In the genomic region with DNA sequence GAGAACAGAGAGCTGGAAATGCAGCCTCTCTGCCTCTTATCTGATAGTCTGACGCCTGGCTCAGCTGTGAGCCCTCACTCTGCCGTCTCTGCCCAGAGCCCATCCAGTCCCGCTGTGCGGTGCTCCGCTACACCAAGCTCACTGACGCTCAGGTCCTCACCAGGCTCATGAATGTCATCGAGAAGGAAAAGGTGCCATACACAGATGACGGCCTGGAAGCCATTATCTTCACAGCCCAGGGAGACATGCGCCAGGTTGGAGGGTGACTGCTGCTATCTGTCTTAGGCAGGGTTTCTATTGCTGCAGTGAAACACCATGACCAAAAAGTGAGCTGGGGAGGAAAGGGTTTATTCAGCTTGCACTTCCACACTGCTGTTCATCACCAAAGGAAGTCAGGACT, we compare ENCODE assay signal across 28 mouse cellular contexts. TPM values are rescaled to one million over a fixed set of nuclear protein-coding genes. Genes with fewer than 3 reads are reported as not detected.
DNase-seq lines count a peak whose midpoint lies in the region; ATAC-seq lines count a peak whose summit lies in the region.
"Had no signal": no experiment of that assay in that cellular context is flagged by ENCODE, and none has a peak within 500 bp of the region (broad histone marks: within the 10 kb centered on the region; RNA-seq: fewer than 3 reads in every experiment).

No protein-coding gene starts in this region.

- H3K4me2 ChIP-seq in limb, embryonic 12.5 days: no peak overlapping the region
- H3K4me2 ChIP-seq in liver, embryonic 13.5 days: peak overlapping the region; percentile 41
- H3K4me2 ChIP-seq: forebrain, embryonic 13.5 days; hindbrain, embryonic 14.5 days; lung, embryonic 15.5 days; midbrain, embryonic 11.5 days; neural tube, embryonic 15.5 days had no signal

- no peaks in the 10 kb centered on the region for H3K27me3 ChIP-seq in limb, embryonic 12.5 days
- no peaks in the 10 kb centered on the region for H3K27me3 ChIP-seq in limb, embryonic 10.5 days (ENCODE audit: low read depth, poor library complexity, severe bottlenecking)
- H3K27me3 ChIP-seq in liver, embryonic 13.5 days: no peaks in the 10 kb centered on the region
- H3K27me3 ChIP-seq: forebrain, embryonic 13.5 days; lung, embryonic 15.5 days; neural tube, embryonic 15.5 days had no signal

- 0 out of 2 replicates have a peak overlapping the region, but pooled peaks have one; percentile 18 for H3K9ac ChIP-seq in limb, embryonic 12.5 days (replicated peaks)
- H3K9ac ChIP-seq in liver, embryonic 13.5 days: peak overlapping the region; percentile 50
- H3K9ac ChIP-seq: forebrain, embryonic 13.5 days; hindbrain, embryonic 14.5 days; lung, embryonic 15.5 days; neural tube, embryonic 15.5 days had no signal

- H3K9me3 ChIP-seq in limb, embryonic 12.5 days: no peaks in the 10 kb centered on the region
- H3K9me3 ChIP-seq in limb, embryonic 10.5 days (replicated peaks): no peaks in the 10 kb centered on the region
- no peaks in the 10 kb centered on the region for H3K9me3 ChIP-seq in liver, embryonic 13.5 days (replicated peaks)
- H3K9me3 ChIP-seq: forebrain, embryonic 13.5 days; lung, embryonic 15.5 days; neural tube, embryonic 15.5 days had no signal

- H3K4me1 ChIP-seq in limb, embryonic 12.5 days (replicated peaks): no peaks in the 10 kb centered on the region
- H3K4me1 ChIP-seq in limb, embryonic 10.5 days: no peaks in the 10 kb centered on the region
- peaks cover 38% of the 10 kb centered on the region for H3K4me1 ChIP-seq in liver, embryonic 13.5 days (replicated peaks)
- H3K4me1 ChIP-seq: forebrain, embryonic 13.5 days; lung, embryonic 15.5 days; neural tube, embryonic 15.5 days had no signal

- no peak for DNase-seq in limb, embryonic 10.5 days (ENCODE audit: low spot score)
- peak; percentile 71 for DNase-seq in liver, embryonic 13.5 days
- no peak for DNase-seq in cerebellum, postnatal 10 days
- no peak for DNase-seq in layer of hippocampus, adult 18-20 months (ENCODE audit: low spot score in 2 of 2)
- DNase-seq in left cerebral cortex, adult 11 months (ENCODE audit: low spot score): no peak
- DNase-seq: adrenal gland, postnatal 36 days; cerebellum, adult 18-20 months; gastrocnemius, postnatal 36 days; heart, postnatal 4 days; kidney, adult 2 months; kidney, postnatal 10 days; right cerebral cortex, adult 18-20 months; right cerebral cortex, postnatal 4 days had no signal

- peaks cover 96% of the 10 kb centered on the region for H3K36me3 ChIP-seq in limb, embryonic 12.5 days
- peaks cover 99% of the 10 kb centered on the region for H3K36me3 ChIP-seq in limb, embryonic 10.5 days
- H3K36me3 ChIP-seq in liver, embryonic 13.5 days: peaks cover 94% of the 10 kb centered on the region

- no peak overlapping the region for H3K4me3 ChIP-seq in limb, embryonic 12.5 days (replicated peaks)
- no peak overlapping the region for H3K4me3 ChIP-seq in limb, embryonic 10.5 days
- H3K4me3 ChIP-seq in liver, embryonic 13.5 days (replicated peaks): 0 out of 2 replicates have a peak overlapping the region, but pooled peaks have one; percentile 6
- H3K4me3 ChIP-seq: forebrain, embryonic 13.5 days; lung, embryonic 15.5 days; neural tube, embryonic 15.5 days had no signal

- WGBS in limb, embryonic 12.5 days: 90% methylated on average over 9 of the region's 9 CpGs
- WGBS in limb, embryonic 10.5 days: 89% methylated on average over 9 of the region's 9 CpGs
- WGBS in liver, embryonic 13.5 days (ENCODE audit: insufficient replicate concordance): 27% methylated on average over 9 of the region's 9 CpGs

- H3K27ac ChIP-seq in limb, embryonic 12.5 days: no peak overlapping the region
- H3K27ac ChIP-seq in limb, embryonic 10.5 days: no peak overlapping the region
- H3K27ac ChIP-seq in liver, embryonic 13.5 days: peak overlapping the region; percentile 84
- H3K27ac ChIP-seq: forebrain, embryonic 13.5 days; hindbrain, embryonic 14.5 days; lung, embryonic 15.5 days; macrophage; neural tube, embryonic 15.5 days had no signal

- no peak for ATAC-seq in limb, embryonic 12.5 days (ENCODE audit: insufficient number of reproducible peaks, insufficient read depth, low FRiP score, low TSS enrichment, low read depth)
- peak; percentile 88 for ATAC-seq in erythroblast, adult 5-6 weeks (replicated peaks; ENCODE audit: low FRiP score, poor library complexity, severe bottlenecking)
- peak; percentile 95 for ATAC-seq in liver, embryonic 13.5 days (ENCODE audit: low read depth)
- ATAC-seq in megakaryocyte-erythroid progenitor cell, adult 5-6 weeks (replicated peaks; ENCODE audit: low FRiP score, low TSS enrichment, poor library complexity, severe bottlenecking): peak; percentile 96
- ATAC-seq: forebrain, embryonic 13.5 days; inflammation-experienced regulatory T-cells, adult 6 months had no signal

RNA-seq across cellular contexts. Expression of gene Rfc2, which starts 11.9 kb away (rescaled TPM):
- 325 and 350 TPM in 2 replicates for polyA plus RNA-seq in limb, embryonic 12.5 days (2016; fragmentation: Nextera tagmentation; extraction: Ambion mirVana)
- polyA plus RNA-seq in limb, embryonic 10.5 days (2016; fragmentation: Nextera tagmentation; extraction: Ambion mirVana): 431 and 443 TPM in 2 replicates
- 26.7 and 51.0 TPM in 2 replicates for total RNA-seq in erythroblast, adult 5-6 weeks (2015; ENCODE audit: low replicate concordance)
- 14.7 and 23.7 TPM in 2 replicates for total RNA-seq in erythroblast, adult 5-6 weeks (2017; ENCODE audit: low replicate concordance)
- 233 and 246 TPM in 2 replicates for polyA plus RNA-seq in liver, embryonic 13.5 days (2015; fragmentation: Nextera tagmentation; extraction: Ambion mirVana)
- 241 and 279 TPM in 2 replicates for total RNA-seq in megakaryocyte-erythroid progenitor cell, adult 5-6 weeks (2014; fragmentation: Nextera tagmentation)
- total RNA-seq in megakaryocyte-erythroid progenitor cell, adult 5-6 weeks (2017): 113 and 125 TPM in 2 replicates
- total RNA-seq in layer of hippocampus, adult 18-20 months (2021): 10 to 100 TPM; 49.3 to 57.6 TPM

RNA-seq across cellular contexts. Expression of gene Lat2, which starts 21.7 kb away (rescaled TPM):
- polyA plus RNA-seq in limb, embryonic 12.5 days (2016; fragmentation: Nextera tagmentation; extraction: Ambion mirVana): 2.8 and 3.9 TPM in 2 replicates
- polyA plus RNA-seq in limb, embryonic 10.5 days (2016; fragmentation: Nextera tagmentation; extraction: Ambion mirVana): 4.0 and 4.5 TPM in 2 replicates
- 1.5 and 5.0 TPM in 2 replicates for total RNA-seq in erythroblast, adult 5-6 weeks (2015; ENCODE audit: low replicate concordance)
- 7.5 and 10.9 TPM in 2 replicates for total RNA-seq in erythroblast, adult 5-6 weeks (2017; ENCODE audit: low replicate concordance)
- 1.6 TPM in 2 replicates for polyA plus RNA-seq in liver, embryonic 13.5 days (2015; fragmentation: Nextera tagmentation; extraction: Ambion mirVana)
- total RNA-seq in megakaryocyte-erythroid progenitor cell, adult 5-6 weeks (2014; fragmentation: Nextera tagmentation): 8.5 and 9.8 TPM in 2 replicates
- 7.2 and 14.6 TPM in 2 replicates for total RNA-seq in megakaryocyte-erythroid progenitor cell, adult 5-6 weeks (2017)
- 1 to 10 TPM; 1.8 to 3.9 TPM for total RNA-seq in layer of hippocampus, adult 18-20 months (2021)

RNA-seq across cellular contexts. Expression of gene Syna, which starts 33.1 kb away (rescaled TPM):
- 0.12 TPM in 1 of 2 replicates, not detected in the other for polyA plus RNA-seq in limb, embryonic 12.5 days (2016; fragmentation: Nextera tagmentation; extraction: Ambion mirVana)
- 0.06 and 0.08 TPM in 2 replicates for polyA plus RNA-seq in limb, embryonic 10.5 days (2016; fragmentation: Nextera tagmentation; extraction: Ambion mirVana)
- 0.84 TPM in 1 of 2 replicates, not detected in the other for total RNA-seq in erythroblast, adult 5-6 weeks (2015; ENCODE audit: low replicate concordance)
- total RNA-seq in erythroblast, adult 5-6 weeks (2017; ENCODE audit: low replicate concordance): not detected in 2 replicates
- polyA plus RNA-seq in liver, embryonic 13.5 days (2015; fragmentation: Nextera tagmentation; extraction: Ambion mirVana): not detected in 2 replicates
- total RNA-seq in megakaryocyte-erythroid progenitor cell, adult 5-6 weeks (2014; fragmentation: Nextera tagmentation): not detected in 2 replicates
- total RNA-seq in megakaryocyte-erythroid progenitor cell, adult 5-6 weeks (2017): not detected in 2 replicates
- 1 to 10 TPM; 3.8 to 4.3 TPM for total RNA-seq in layer of hippocampus, adult 18-20 months (2021)
- total RNA-seq: adrenal gland, adult 18-20 months; adrenal gland, postnatal 36 days; gastrocnemius, adult 18-20 months; gastrocnemius, postnatal 36 days; heart, adult 8-10 months; heart, postnatal 4 days had no signal
- polyA plus RNA-seq: embryonic facial prominence, embryonic 11.5 days; heart, embryonic 16.5 days; macrophage had no signal

RNA-seq across cellular contexts. Expression of gene Clip2, which starts 40.9 kb away (rescaled TPM):
- polyA plus RNA-seq in limb, embryonic 12.5 days (2016; fragmentation: Nextera tagmentation; extraction: Ambion mirVana): 6.3 and 6.6 TPM in 2 replicates
- polyA plus RNA-seq in limb, embryonic 10.5 days (2016; fragmentation: Nextera tagmentation; extraction: Ambion mirVana): 5.9 and 7.1 TPM in 2 replicates
- 0.21 and 0.96 TPM in 2 replicates for total RNA-seq in erythroblast, adult 5-6 weeks (2015; ENCODE audit: low replicate concordance)
- 2.1 and 4.0 TPM in 2 replicates for total RNA-seq in erythroblast, adult 5-6 weeks (2017; ENCODE audit: low replicate concordance)
- 0.37 and 0.50 TPM in 2 replicates for polyA plus RNA-seq in liver, embryonic 13.5 days (2015; fragmentation: Nextera tagmentation; extraction: Ambion mirVana)
- 4.6 and 5.6 TPM in 2 replicates for total RNA-seq in megakaryocyte-erythroid progenitor cell, adult 5-6 weeks (2014; fragmentation: Nextera tagmentation)
- 7.0 and 8.3 TPM in 2 replicates for total RNA-seq in megakaryocyte-erythroid progenitor cell, adult 5-6 weeks (2017)
- total RNA-seq in layer of hippocampus, adult 18-20 months (2021): 100 to 1,000 TPM; 106 to 107 TPM

RNA-seq across cellular contexts. Expression of gene Eif4h, which starts 46.2 kb away (rescaled TPM):
- polyA plus RNA-seq in limb, embryonic 12.5 days (2016; fragmentation: Nextera tagmentation; extraction: Ambion mirVana): 523 and 531 TPM in 2 replicates
- 664 and 686 TPM in 2 replicates for polyA plus RNA-seq in limb, embryonic 10.5 days (2016; fragmentation: Nextera tagmentation; extraction: Ambion mirVana)
- total RNA-seq in erythroblast, adult 5-6 weeks (2015; ENCODE audit: low replicate concordance): 63.7 and 79.4 TPM in 2 replicates
- 93.5 and 98.1 TPM in 2 replicates for total RNA-seq in erythroblast, adult 5-6 weeks (2017; ENCODE audit: low replicate concordance)
- 229 and 233 TPM in 2 replicates for polyA plus RNA-seq in liver, embryonic 13.5 days (2015; fragmentation: Nextera tagmentation; extraction: Ambion mirVana)
- 253 and 273 TPM in 2 replicates for total RNA-seq in megakaryocyte-erythroid progenitor cell, adult 5-6 weeks (2014; fragmentation: Nextera tagmentation)
- 220 and 233 TPM in 2 replicates for total RNA-seq in megakaryocyte-erythroid progenitor cell, adult 5-6 weeks (2017)
- total RNA-seq in layer of hippocampus, adult 18-20 months (2021): 100 to 1,000 TPM; 295 to 322 TPM
